13 mouse cellular contexts compared by ENCODE assay signal in genomic region chr19:7077666-7078065, GRCm38 (mm10). TPM values are rescaled to one million over a fixed set of nuclear protein-coding genes. Genes with fewer than 3 reads are reported as not detected.
"Had no signal": no experiment of that assay in that cellular context is flagged by ENCODE, and none has a peak within 500 bp of the region (broad histone marks: within the 10 kb centered on the region; RNA-seq: fewer than 3 reads in every experiment).

No protein-coding gene starts in this region.

- H3K4me2 ChIP-seq: hindbrain, embryonic 13.5 days; intestine, embryonic 15.5 days; liver, embryonic 13.5 days; lung, embryonic 15.5 days; midbrain, embryonic 15.5 days; stomach, embryonic 15.5 days had no signal

- H3K27ac ChIP-seq: hindbrain, embryonic 13.5 days; intestine, embryonic 15.5 days; left cerebral cortex, adult 2 months; liver, embryonic 13.5 days; lung, embryonic 15.5 days; macrophage; midbrain, embryonic 15.5 days; stomach, embryonic 15.5 days had no signal

- DNase-seq: liver; liver, embryonic 13.5 days; liver, postnatal 0 days; lung, postnatal 14 days; right cerebral cortex, postnatal 14 days had no signal

- ATAC-seq: intestine, embryonic 15.5 days; liver, postnatal 0 days; midbrain, embryonic 15.5 days had no signal

- H3K27me3 ChIP-seq: intestine, embryonic 15.5 days; stomach, embryonic 15.5 days had no signal

- H3K4me3 ChIP-seq: hindbrain, embryonic 13.5 days; intestine, embryonic 15.5 days; left cerebral cortex, adult 2 months; liver, embryonic 13.5 days; lung, embryonic 15.5 days; megakaryocyte, embryonic 14.5 days; midbrain, embryonic 15.5 days; stomach, embryonic 15.5 days had no signal

- H3K36me3 ChIP-seq: hindbrain, embryonic 13.5 days; intestine, embryonic 15.5 days; liver, embryonic 13.5 days; lung, embryonic 15.5 days; midbrain, embryonic 15.5 days; stomach, embryonic 15.5 days had no signal

- H3K9ac ChIP-seq: hindbrain, embryonic 13.5 days; intestine, embryonic 15.5 days; liver, embryonic 13.5 days; liver, postnatal 0 days; lung, embryonic 15.5 days; midbrain, embryonic 15.5 days; stomach, embryonic 15.5 days had no signal

- H3K9me3 ChIP-seq: hindbrain, embryonic 13.5 days; intestine, embryonic 15.5 days; liver, embryonic 13.5 days; lung, embryonic 15.5 days; megakaryocyte, embryonic 14.5 days; midbrain, embryonic 15.5 days; stomach, embryonic 15.5 days had no signal

- H3K4me1 ChIP-seq: intestine, embryonic 15.5 days; lung, embryonic 15.5 days; stomach, embryonic 15.5 days had no signal

RNA-seq across cellular contexts. Expression of gene Flrt1, which starts 27.9 kb away (rescaled TPM):
- polyA plus RNA-seq: macrophage had no signal
